Mouse (Mus musculus): ENCODE results near the gene Ccdc78. TPM values are rescaled to one million over a fixed set of nuclear protein-coding genes. Genes with fewer than 3 reads are reported as not detected.

Gene Ccdc78
- polyA plus RNA-seq, 1 experiment, result not detected

GRCm38 (mm10) chr17:25808028-25808427, 21.6 kb downstream of the Ccdc78 start:
- Histone ChIP-seq H3K4me1 (ENCODE audit: control insufficient read depth, insufficient read depth, insufficient read length) (peaks cover 9% of the 10 kb centered on the region), H3K27me3 (ENCODE audit: control insufficient read depth, insufficient read depth, low read length) (peaks cover 19% of the 10 kb centered on the region), H3K27ac (ENCODE audit: insufficient read depth, low read length) (no peak overlapping the region), H3K4me3 (ENCODE audit: extremely low read depth, insufficient read depth, insufficient read length) (no peak overlapping the region), H3K36me3 (ENCODE audit: control insufficient read depth, insufficient read depth, low read length) (no peaks in the 10 kb centered on the region)
- WGBS, result 55% methylated on average over 5 of the region's 5 CpGs
- no peak for DNase-seq (ENCODE audit: low read depth in 1 of 2, low spot score in 2 of 2)
- TF ChIP-seq POLR2A (IDR thresholded peaks at IDR 0.05; ENCODE audit: low read depth, low read length) (no peak), CTCF (IDR thresholded peaks at IDR 0.05; ENCODE audit: extremely low read depth, insufficient read depth, insufficient read length, insufficient replicate concordance) (no peak)

GRCm38 (mm10) chr17:25808789-25809605, 22.6 kb downstream of the Ccdc78 start, which contains the start of gene Fbxl16:
TSS of gene Fbxl16 (plus strand) at chr17:25809085.
- DNase-seq (ENCODE audit: low read depth in 1 of 2, low spot score in 2 of 2), result no peak
- peaks cover 19% of the 10 kb centered on the region for H3K27me3 ChIP-seq (ENCODE audit: control insufficient read depth, insufficient read depth, low read length)
- H3K4me1 ChIP-seq (ENCODE audit: control insufficient read depth, insufficient read depth, insufficient read length), result peaks cover 9% of the 10 kb centered on the region
- H3K27ac ChIP-seq (ENCODE audit: insufficient read depth, low read length), result no peak within 1 kb of the TSS
- no peaks in the 10 kb centered on the region for H3K36me3 ChIP-seq (ENCODE audit: control insufficient read depth, insufficient read depth, low read length)
- peak within 1 kb of the TSS; percentile 33 for H3K4me3 ChIP-seq (ENCODE audit: extremely low read depth, insufficient read depth, insufficient read length)
- TF ChIP-seq POLR2A (IDR thresholded peaks at IDR 0.05; ENCODE audit: low read depth, low read length), result no peak
- TF ChIP-seq CTCF (IDR thresholded peaks at IDR 0.05; ENCODE audit: extremely low read depth, insufficient read depth, insufficient read length, insufficient replicate concordance), result no peak
- WGBS, result 2% methylated on average over 76 of the region's 100 CpGs

GRCm38 (mm10) chr17:25809606-25810340, 23.4 kb downstream of the Ccdc78 start:
- H3K36me3 ChIP-seq (ENCODE audit: control insufficient read depth, insufficient read depth, low read length), result no peaks in the 10 kb centered on the region
- peaks cover 19% of the 10 kb centered on the region for H3K27me3 ChIP-seq (ENCODE audit: control insufficient read depth, insufficient read depth, low read length)
- peak overlapping the region; percentile 33; the same call in 1 of the 2 replicates for H3K4me3 ChIP-seq (ENCODE audit: extremely low read depth, insufficient read depth, insufficient read length)
- peaks cover 9% of the 10 kb centered on the region for H3K4me1 ChIP-seq (ENCODE audit: control insufficient read depth, insufficient read depth, insufficient read length)
- WGBS, result 15% methylated on average over 25 of the region's 25 CpGs
- no peak for DNase-seq (ENCODE audit: low read depth in 1 of 2, low spot score in 2 of 2)
- no peak for TF ChIP-seq CTCF (IDR thresholded peaks at IDR 0.05; ENCODE audit: extremely low read depth, insufficient read depth, insufficient read length, insufficient replicate concordance)
- TF ChIP-seq POLR2A (IDR thresholded peaks at IDR 0.05; ENCODE audit: low read depth, low read length), result no peak
- H3K27ac ChIP-seq (ENCODE audit: insufficient read depth, low read length), result no peak overlapping the region

- WGBS, result 72% methylated on average over 4 of the region's 4 CpGs
- H3K4me1 ChIP-seq (ENCODE audit: control insufficient read depth, insufficient read depth, insufficient read length), result peaks cover 9% of the 10 kb centered on the region
- peaks cover 19% of the 10 kb centered on the region for H3K27me3 ChIP-seq (ENCODE audit: control insufficient read depth, insufficient read depth, low read length)
- H3K4me3 ChIP-seq (ENCODE audit: extremely low read depth, insufficient read depth, insufficient read length), result no peak overlapping the region
- TF ChIP-seq POLR2A (IDR thresholded peaks at IDR 0.05; ENCODE audit: low read depth, low read length), result no peak
- H3K27ac ChIP-seq (ENCODE audit: insufficient read depth, low read length), result no peak overlapping the region
- H3K36me3 ChIP-seq (ENCODE audit: control insufficient read depth, insufficient read depth, low read length), result no peaks in the 10 kb centered on the region
- no peak for DNase-seq (ENCODE audit: low read depth in 1 of 2, low spot score in 2 of 2)
Measured at GRCm38 (mm10) chr17:25810890-25811289, 24.5 kb downstream of the Ccdc78 start.

- peak; percentile 37 to 72 for DNase-seq (ENCODE audit: low read depth in 1 of 2, low spot score in 2 of 2)
Measured at GRCm38 (mm10) chr17:25813471-25813870, 27.1 kb downstream of the Ccdc78 start.

GRCm38 (mm10) chr17:25817662-25818061, 31.3 kb downstream of the Ccdc78 start:
- Histone ChIP-seq H3K36me3 (ENCODE audit: control insufficient read depth, insufficient read depth, low read length) (no peaks in the 10 kb centered on the region), H3K4me3 (ENCODE audit: extremely low read depth, insufficient read depth, insufficient read length) (no peak overlapping the region), H3K27ac (ENCODE audit: insufficient read depth, low read length) (no peak overlapping the region), H3K4me1 (ENCODE audit: control insufficient read depth, insufficient read depth, insufficient read length) (no peaks in the 10 kb centered on the region), H3K27me3 (ENCODE audit: control insufficient read depth, insufficient read depth, low read length) (peaks cover 3% of the 10 kb centered on the region)
- 77% methylated on average over 11 of the region's 11 CpGs for WGBS
- TF ChIP-seq CTCF (IDR thresholded peaks at IDR 0.05; ENCODE audit: extremely low read depth, insufficient read depth, insufficient read length, insufficient replicate concordance) (no peak), POLR2A (IDR thresholded peaks at IDR 0.05; ENCODE audit: low read depth, low read length) (no peak)
- DNase-seq (ENCODE audit: low read depth in 1 of 2, low spot score in 2 of 2), result no peak

More at GRCm38 (mm10) chr17:25813471-25813870, 27.1 kb downstream of the Ccdc78 start:
- Histone ChIP-seq H3K36me3 (ENCODE audit: control insufficient read depth, insufficient read depth, low read length) (no peaks in the 10 kb centered on the region), H3K4me3 (ENCODE audit: extremely low read depth, insufficient read depth, insufficient read length) (no peak overlapping the region), H3K27ac (ENCODE audit: insufficient read depth, low read length) (no peak overlapping the region), H3K4me1 (ENCODE audit: control insufficient read depth, insufficient read depth, insufficient read length) (peaks cover 9% of the 10 kb centered on the region), H3K27me3 (ENCODE audit: control insufficient read depth, insufficient read depth, low read length) (peaks cover 18% of the 10 kb centered on the region)
- TF ChIP-seq CTCF (IDR thresholded peaks at IDR 0.05; ENCODE audit: extremely low read depth, insufficient read depth, insufficient read length, insufficient replicate concordance) (peak; percentile 53; the same call in 1 of the 2 replicates), POLR2A (IDR thresholded peaks at IDR 0.05; ENCODE audit: low read depth, low read length) (no peak)
- WGBS, result under 1% methylated on average over 20 of the region's 20 CpGs

All from spleen, adult 2 months (tissue).